Mouse (Mus musculus): ENCODE results near the gene Wwp2.

GRCm38 (mm10) chr8:107562164-107562563 is 126.0 kb downstream of the Wwp2 start:
- TF ChIP-seq POLR2A (IDR thresholded peaks at IDR 0.05; ENCODE audit: low read depth, low read length) (no peak), CTCF (conservative IDR thresholded peaks at IDR 0.05; ENCODE audit: insufficient read depth, insufficient read length, low read depth, low read length) (no peak)

Measured in kidney, adult 2 months (tissue).